Mouse (Mus musculus): ENCODE measurements around the gene Nudt7. TPM values are rescaled to one million over a fixed set of nuclear protein-coding genes. Genes with fewer than 3 reads are reported as not detected.
A peak's percentile ranks its signal among the peaks of the same experiment; 100 is the strongest.

The Nudt7 gene
- 12.0 and 15.1 TPM in 2 replicates for polyA plus RNA-seq (2014; fragmentation: Nextera tagmentation; extraction: Ambion mirVana)

DNA sequence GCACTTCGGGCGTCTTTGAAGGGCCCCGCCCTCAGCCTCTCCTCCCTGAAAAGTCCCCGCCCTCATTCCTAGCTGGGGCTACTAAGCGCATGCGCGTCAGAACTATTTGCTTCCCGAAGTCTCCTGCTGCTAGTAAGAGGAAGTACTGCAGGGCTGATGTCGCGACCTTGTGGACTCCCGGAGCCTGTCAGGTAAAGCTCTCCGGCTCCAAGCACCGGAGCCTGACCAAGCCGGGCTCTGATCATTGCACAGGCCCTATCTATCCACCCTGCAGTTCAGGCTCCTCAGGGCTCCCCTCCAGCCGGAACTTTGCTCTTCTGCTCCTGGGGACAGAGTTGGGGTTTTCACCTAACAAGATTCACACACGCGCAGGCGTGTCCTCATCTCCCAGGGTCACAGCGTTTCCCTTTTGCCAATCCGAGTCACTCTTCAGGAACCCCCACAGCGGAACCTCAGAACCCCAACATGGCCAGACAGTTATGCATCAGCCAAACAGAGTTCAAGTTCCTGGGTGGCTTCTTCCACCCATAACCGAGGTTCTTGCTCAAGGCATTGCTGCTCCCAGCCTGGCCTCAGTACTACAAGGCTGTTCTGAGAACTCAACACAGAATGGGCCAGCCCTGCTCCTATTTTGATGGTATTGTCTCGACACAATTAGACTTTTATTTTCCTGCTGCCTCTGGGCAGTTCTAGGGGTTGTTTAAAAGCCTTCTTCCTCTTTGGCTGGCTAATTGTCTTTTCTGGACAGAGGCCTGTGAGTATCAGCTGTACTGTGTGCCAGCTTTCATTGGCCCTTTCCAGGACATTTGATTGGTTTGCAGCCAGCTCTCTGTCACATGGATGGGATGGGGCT lies at the start of gene Nudt7:
Nudt7 (plus strand) TSS at position 48 of the 853 bp plus-strand sequence.
- H3K36me3 ChIP-seq (ENCODE audit: control insufficient read depth, insufficient read depth, low read length), result no peaks in the 10 kb centered on the region
- no peaks in the 10 kb centered on the region for H3K27me3 ChIP-seq (replicated peaks; ENCODE audit: control insufficient read depth, insufficient read depth, low read length)
- H3K4me1 ChIP-seq (ENCODE audit: control insufficient read depth, insufficient read depth, low read length), result peaks cover 5% of the 10 kb centered on the region; the same call in 1 of the 2 replicates
- WGBS, result under 1% methylated on average over 23 of the region's 23 CpGs
- DNase-seq (ENCODE audit: low spot score), result peak; percentile 97
- H3K9ac ChIP-seq (ENCODE audit: low read depth, low read length), result peak within 1 kb of the TSS; percentile 74
- peak within 1 kb of the TSS; percentile 79 for H3K4me2 ChIP-seq (ENCODE audit: low read depth, low read length)
- H3K27ac ChIP-seq (replicated peaks; ENCODE audit: low read depth, low read length), result peak within 1 kb of the TSS; percentile 65
- peak; percentile 94 for ATAC-seq (ENCODE audit: low read depth)
- H3K9me3 ChIP-seq (ENCODE audit: control insufficient read depth, low read length), result no peaks in the 10 kb centered on the region
- H3K4me3 ChIP-seq (ENCODE audit: low read depth, low read length), result peak within 1 kb of the TSS; percentile 59

DNA sequence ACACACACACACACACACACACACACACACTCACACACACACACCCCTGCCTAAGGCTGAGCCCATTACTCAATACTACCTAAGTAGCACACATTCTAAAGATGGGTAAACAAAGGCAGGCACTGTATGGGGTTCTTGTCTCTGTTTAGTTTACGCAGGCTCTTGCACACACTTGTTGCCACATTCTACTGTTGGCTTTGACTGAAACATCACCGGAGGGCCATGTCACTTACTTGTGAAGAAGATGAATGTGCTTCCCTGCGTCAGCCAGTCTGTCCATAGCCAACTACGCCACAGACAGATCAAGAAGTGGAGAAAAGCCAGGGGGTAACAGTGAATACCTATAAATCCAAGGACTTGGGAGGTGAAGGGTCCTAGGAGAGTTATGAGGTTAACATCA lies 45.4 kb upstream of the Nudt7 start:
- no peak for DNase-seq (ENCODE audit: low spot score)
- WGBS, result 85% methylated on average over 4 of the region's 4 CpGs
- Histone ChIP-seq H3K9me3 (ENCODE audit: control insufficient read depth, low read length) (no peaks in the 10 kb centered on the region), H3K9ac (ENCODE audit: low read depth, low read length) (no peak overlapping the region), H3K27me3 (replicated peaks; ENCODE audit: control insufficient read depth, insufficient read depth, low read length) (no peaks in the 10 kb centered on the region), H3K4me2 (ENCODE audit: low read depth, low read length) (no peak overlapping the region), H3K36me3 (ENCODE audit: control insufficient read depth, insufficient read depth, low read length) (no peaks in the 10 kb centered on the region), H3K4me3 (ENCODE audit: low read depth, low read length) (no peak overlapping the region), H3K4me1 (ENCODE audit: control insufficient read depth, insufficient read depth, low read length) (no peaks in the 10 kb centered on the region), H3K27ac (replicated peaks; ENCODE audit: low read depth, low read length) (no peak overlapping the region)
- no peak for ATAC-seq (ENCODE audit: low read depth)

DNA sequence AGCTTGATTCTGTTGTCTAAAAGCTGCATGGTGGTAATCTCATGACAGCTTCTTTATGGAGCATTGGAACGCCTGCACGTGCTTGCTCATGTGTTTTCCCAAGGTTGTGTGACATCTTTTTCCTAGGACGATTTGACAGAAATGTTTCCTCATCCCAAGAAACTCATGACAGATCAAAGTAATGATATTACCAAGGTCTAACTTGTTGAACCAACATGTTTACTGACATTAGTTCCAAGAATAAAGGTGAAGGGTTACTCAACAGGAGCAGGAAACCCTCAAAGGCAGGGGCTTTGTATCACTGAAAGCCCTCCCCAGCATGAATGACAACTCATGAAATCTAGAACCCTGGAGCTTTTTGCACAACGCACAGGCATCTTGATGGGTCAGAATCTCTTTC lies 42.6 kb upstream of the Nudt7 start:
- 77% methylated on average over 4 of the region's 4 CpGs for WGBS
- no peak overlapping the region for H3K4me3 ChIP-seq (ENCODE audit: low read depth, low read length)
- no peaks in the 10 kb centered on the region for H3K4me1 ChIP-seq (ENCODE audit: control insufficient read depth, insufficient read depth, low read length)
- H3K4me2 ChIP-seq (ENCODE audit: low read depth, low read length), result no peak overlapping the region
- H3K27ac ChIP-seq (replicated peaks; ENCODE audit: low read depth, low read length), result no peak overlapping the region
- H3K36me3 ChIP-seq (ENCODE audit: control insufficient read depth, insufficient read depth, low read length), result no peaks in the 10 kb centered on the region
- no peaks in the 10 kb centered on the region for H3K9me3 ChIP-seq (ENCODE audit: control insufficient read depth, low read length)
- no peaks in the 10 kb centered on the region for H3K27me3 ChIP-seq (replicated peaks; ENCODE audit: control insufficient read depth, insufficient read depth, low read length)
- no peak overlapping the region for H3K9ac ChIP-seq (ENCODE audit: low read depth, low read length)
- no peak for ATAC-seq (ENCODE audit: low read depth)
- no peak for DNase-seq (ENCODE audit: low spot score)

DNA sequence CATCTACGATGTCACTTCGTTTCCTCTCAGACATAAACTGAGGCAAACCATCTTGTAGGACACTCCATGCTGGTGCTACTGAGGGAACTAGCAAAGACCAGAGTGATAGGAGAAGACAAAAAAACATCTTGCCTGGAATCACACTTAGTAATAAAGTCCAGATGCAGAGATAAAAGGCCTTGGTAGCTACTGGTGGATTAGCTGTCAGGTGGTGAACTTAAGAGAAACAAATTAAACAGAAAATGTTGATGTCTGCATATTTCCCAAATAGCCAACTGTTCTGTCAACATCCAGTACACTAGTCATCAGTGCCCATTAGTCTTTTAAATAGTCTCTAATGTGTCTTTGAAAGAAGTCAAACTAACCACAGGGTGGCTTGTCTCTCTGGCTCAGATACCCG lies 40.0 kb upstream of the Nudt7 start:
- H3K27me3 ChIP-seq (replicated peaks; ENCODE audit: control insufficient read depth, insufficient read depth, low read length), result no peaks in the 10 kb centered on the region
- no peak overlapping the region for H3K9ac ChIP-seq (ENCODE audit: low read depth, low read length)
- ATAC-seq (ENCODE audit: low read depth), result no peak
- WGBS, result 77% methylated on average over 3 of the region's 3 CpGs
- no peaks in the 10 kb centered on the region for H3K4me1 ChIP-seq (ENCODE audit: control insufficient read depth, insufficient read depth, low read length)
- no peaks in the 10 kb centered on the region for H3K36me3 ChIP-seq (ENCODE audit: control insufficient read depth, insufficient read depth, low read length)
- H3K4me3 ChIP-seq (ENCODE audit: low read depth, low read length), result no peak overlapping the region
- no peak overlapping the region for H3K27ac ChIP-seq (replicated peaks; ENCODE audit: low read depth, low read length)
- no peak for DNase-seq (ENCODE audit: low spot score)
- no peaks in the 10 kb centered on the region for H3K9me3 ChIP-seq (ENCODE audit: control insufficient read depth, low read length)
- H3K4me2 ChIP-seq (ENCODE audit: low read depth, low read length), result no peak overlapping the region

DNA sequence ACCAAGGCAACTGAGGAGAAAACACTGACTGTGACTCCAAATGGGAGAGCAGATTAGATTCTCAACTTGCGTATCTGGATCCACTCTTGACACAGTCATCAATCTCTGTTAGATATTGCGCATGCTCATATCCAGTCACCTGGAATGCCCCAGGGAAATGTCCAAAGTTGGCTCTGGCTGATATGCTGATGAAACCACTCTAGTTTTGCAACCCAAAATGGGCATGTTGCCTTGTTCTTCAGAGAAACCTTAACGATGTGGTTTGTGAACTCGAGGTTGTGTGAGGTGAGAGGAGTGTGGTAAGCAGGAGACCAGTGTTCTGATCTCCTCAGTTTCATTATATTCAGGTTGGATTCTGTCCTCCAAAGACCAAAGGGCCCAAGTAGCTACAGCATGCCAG lies 38.8 kb upstream of the Nudt7 start:
- WGBS, result 86% methylated on average over 4 of the region's 4 CpGs

DNA sequence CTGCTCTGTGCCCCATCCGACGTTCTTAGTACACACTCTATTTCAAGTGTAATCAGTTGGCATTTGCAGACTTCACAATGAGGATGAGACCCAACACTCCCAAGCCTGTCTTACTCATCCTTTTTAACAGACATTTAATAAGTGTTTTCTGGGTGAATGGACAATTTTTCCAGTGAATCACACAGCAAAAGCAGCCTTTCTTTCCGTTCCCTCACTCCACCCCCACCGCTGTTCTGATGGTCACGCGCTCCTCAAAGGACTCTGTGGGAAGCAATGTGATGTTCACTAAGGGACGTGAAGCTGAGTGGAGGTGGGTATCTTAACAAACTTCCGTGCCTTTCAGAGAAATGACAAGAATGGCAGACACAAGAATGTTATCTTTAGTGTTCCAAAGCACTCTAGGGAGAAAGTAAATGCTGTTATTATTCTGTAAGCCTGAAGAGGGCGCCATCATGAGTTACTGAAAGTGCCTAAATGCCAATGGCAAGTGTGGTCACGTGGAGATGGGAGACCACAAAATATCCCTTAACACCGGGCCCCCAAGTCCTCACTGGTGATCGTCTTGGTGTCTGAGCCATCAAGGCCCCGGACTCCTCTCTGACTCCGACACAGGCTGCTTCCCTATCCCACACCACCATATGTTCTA lies 32.7 kb upstream of the Nudt7 start:
- ATAC-seq (ENCODE audit: low read depth) (no peak), DNase-seq (ENCODE audit: low spot score) (no peak)
- no peak overlapping the region for H3K4me3 ChIP-seq (ENCODE audit: low read depth, low read length)
- H3K4me2 ChIP-seq (ENCODE audit: low read depth, low read length), result no peak overlapping the region
- H3K9ac ChIP-seq (ENCODE audit: low read depth, low read length), result no peak overlapping the region
- no peaks in the 10 kb centered on the region for H3K36me3 ChIP-seq (ENCODE audit: control insufficient read depth, insufficient read depth, low read length)
- H3K4me1 ChIP-seq (ENCODE audit: control insufficient read depth, insufficient read depth, low read length), result no peaks in the 10 kb centered on the region
- H3K9me3 ChIP-seq (ENCODE audit: control insufficient read depth, low read length), result no peaks in the 10 kb centered on the region
- WGBS, result 81% methylated on average over 14 of the region's 14 CpGs
- no peaks in the 10 kb centered on the region for H3K27me3 ChIP-seq (replicated peaks; ENCODE audit: control insufficient read depth, insufficient read depth, low read length)
- no peak overlapping the region for H3K27ac ChIP-seq (replicated peaks; ENCODE audit: low read depth, low read length)

More for the DNA sequence above, 38.8 kb upstream of the Nudt7 start:
- H3K4me1 ChIP-seq (ENCODE audit: control insufficient read depth, insufficient read depth, low read length), result no peaks in the 10 kb centered on the region
- H3K9me3 ChIP-seq (ENCODE audit: control insufficient read depth, low read length), result no peaks in the 10 kb centered on the region
- no peak overlapping the region for H3K4me3 ChIP-seq (ENCODE audit: low read depth, low read length)
- H3K9ac ChIP-seq (ENCODE audit: low read depth, low read length), result no peak overlapping the region
- DNase-seq (ENCODE audit: low spot score), result no peak
- H3K27me3 ChIP-seq (replicated peaks; ENCODE audit: control insufficient read depth, insufficient read depth, low read length), result no peaks in the 10 kb centered on the region
- no peak for ATAC-seq (ENCODE audit: low read depth)
- H3K4me2 ChIP-seq (ENCODE audit: low read depth, low read length), result no peak overlapping the region
- H3K27ac ChIP-seq (replicated peaks; ENCODE audit: low read depth, low read length), result no peak overlapping the region
- H3K36me3 ChIP-seq (ENCODE audit: control insufficient read depth, insufficient read depth, low read length), result no peaks in the 10 kb centered on the region

DNA sequence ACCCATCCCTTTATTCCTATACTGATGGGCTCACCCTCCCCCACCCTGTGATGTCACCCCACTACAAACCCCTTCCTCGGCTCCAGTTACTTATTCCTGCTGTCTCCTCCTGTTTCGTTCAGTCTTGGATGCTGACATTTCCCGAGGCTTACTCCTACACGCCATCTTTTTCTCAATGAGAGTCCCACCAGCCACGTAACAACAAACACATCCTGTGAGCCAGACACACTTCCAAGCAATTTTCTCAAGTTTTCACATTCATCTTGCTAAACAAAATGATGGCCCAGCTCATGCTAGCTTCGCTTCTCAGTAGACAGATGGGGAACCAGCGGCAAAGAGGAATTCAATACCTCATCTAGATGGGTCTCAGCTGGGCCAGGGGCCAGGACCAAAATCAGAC lies 30.0 kb upstream of the Nudt7 start:
- no peak for ATAC-seq (ENCODE audit: low read depth)
- no peaks in the 10 kb centered on the region for H3K4me1 ChIP-seq (ENCODE audit: control insufficient read depth, insufficient read depth, low read length)
- no peak overlapping the region for H3K9ac ChIP-seq (ENCODE audit: low read depth, low read length)
- no peaks in the 10 kb centered on the region for H3K9me3 ChIP-seq (ENCODE audit: control insufficient read depth, low read length)
- WGBS, result 77% methylated on average over 7 of the region's 7 CpGs
- no peak for DNase-seq (ENCODE audit: low spot score)
- no peak overlapping the region for H3K27ac ChIP-seq (replicated peaks; ENCODE audit: low read depth, low read length)
- no peak overlapping the region for H3K4me2 ChIP-seq (ENCODE audit: low read depth, low read length)
- H3K27me3 ChIP-seq (replicated peaks; ENCODE audit: control insufficient read depth, insufficient read depth, low read length), result no peaks in the 10 kb centered on the region
- no peaks in the 10 kb centered on the region for H3K36me3 ChIP-seq (ENCODE audit: control insufficient read depth, insufficient read depth, low read length)
- H3K4me3 ChIP-seq (ENCODE audit: low read depth, low read length), result no peak overlapping the region

DNA sequence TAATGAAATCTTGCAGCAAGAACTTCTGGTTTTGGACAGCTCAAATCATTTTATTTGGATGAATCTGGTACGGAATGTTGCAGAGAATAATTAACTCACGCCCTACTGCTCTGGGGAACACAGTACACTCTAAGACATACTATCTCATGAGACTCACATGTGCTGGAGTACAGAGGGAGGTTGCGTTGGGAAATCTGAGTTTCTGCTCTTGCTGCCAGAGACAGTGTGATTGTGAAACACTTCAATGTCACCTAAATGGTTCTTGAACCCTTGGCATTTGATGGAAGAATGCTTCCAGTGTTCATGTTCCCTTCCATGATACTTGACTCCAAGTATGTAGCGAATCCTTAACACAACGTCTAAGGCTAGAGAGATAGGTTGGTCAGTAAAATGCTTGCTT lies 27.4 kb upstream of the Nudt7 start:
- Histone ChIP-seq H3K27ac (replicated peaks; ENCODE audit: low read depth, low read length) (no peak overlapping the region), H3K9ac (ENCODE audit: low read depth, low read length) (no peak overlapping the region), H3K36me3 (ENCODE audit: control insufficient read depth, insufficient read depth, low read length) (no peaks in the 10 kb centered on the region), H3K4me3 (ENCODE audit: low read depth, low read length) (no peak overlapping the region), H3K27me3 (replicated peaks; ENCODE audit: control insufficient read depth, insufficient read depth, low read length) (no peaks in the 10 kb centered on the region), H3K4me1 (ENCODE audit: control insufficient read depth, insufficient read depth, low read length) (no peaks in the 10 kb centered on the region), H3K9me3 (ENCODE audit: control insufficient read depth, low read length) (no peaks in the 10 kb centered on the region), H3K4me2 (ENCODE audit: low read depth, low read length) (no peak overlapping the region)
- no peak for ATAC-seq (ENCODE audit: low read depth)
- 78% methylated on average over 5 of the region's 5 CpGs for WGBS
- no peak for DNase-seq (ENCODE audit: low spot score)
